Mouse (Mus musculus): ENCODE results near the gene Foxp1. TPM values are rescaled to one million over a fixed set of nuclear protein-coding genes. Genes with fewer than 3 reads are reported as not detected.
A peak's percentile ranks its signal among the peaks of the same experiment; 100 is the strongest.

Foxp1 gene
- total RNA-seq, 2 experiments from 2014 or later = 39.0 to 40.6 TPM

DNA sequence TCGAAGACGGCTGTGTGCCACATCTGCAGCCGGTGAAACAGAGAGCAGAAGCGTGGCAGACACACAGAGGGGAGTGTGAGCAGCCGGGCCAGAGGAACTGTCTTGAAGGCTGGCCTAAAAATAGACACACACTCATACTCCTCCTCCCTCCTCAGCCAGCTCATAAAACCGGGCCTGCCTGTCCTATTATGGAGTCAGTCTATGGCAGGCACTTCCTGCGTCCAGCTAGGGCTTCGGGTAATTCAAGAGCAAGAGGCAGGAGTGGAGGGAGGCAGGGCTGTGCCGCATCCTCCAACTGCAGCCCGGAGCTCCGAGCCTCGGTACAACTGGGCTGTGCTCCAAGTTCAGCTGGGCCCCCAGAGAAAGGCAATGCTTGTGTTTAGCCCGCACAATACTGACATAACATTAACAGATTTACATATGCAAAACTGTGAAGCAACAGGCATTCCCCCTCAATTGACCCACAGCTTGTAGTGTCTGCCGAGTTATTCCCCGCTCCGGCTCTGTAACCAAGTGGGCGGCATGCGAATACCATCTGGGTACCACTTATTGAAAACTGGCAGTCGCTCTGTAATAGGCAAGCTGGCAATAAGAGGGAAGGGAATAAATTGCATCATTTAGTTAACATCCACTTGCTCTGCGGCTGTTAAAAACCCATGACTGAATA is 37.2 kb downstream of the Foxp1 start:
- DNase-seq = peak; percentile 66 to 73

DNA sequence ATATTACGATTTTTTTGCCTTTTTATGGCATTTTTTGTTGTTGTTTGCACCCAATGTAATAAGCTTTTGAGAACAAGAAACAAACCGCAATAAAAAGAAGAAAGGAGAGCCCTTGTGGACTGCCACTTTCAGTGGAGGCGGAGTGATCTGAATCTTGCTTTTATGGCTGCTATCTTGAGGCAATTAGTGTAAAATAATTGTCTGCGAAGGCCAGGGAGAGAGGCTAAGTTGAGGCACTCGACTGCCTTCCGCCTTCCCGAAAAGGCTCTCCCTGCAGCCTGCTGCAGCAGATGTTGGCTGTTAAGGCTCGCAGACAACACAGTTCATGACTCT is 37.7 kb downstream of the Foxp1 start:
- no peak for DNase-seq

DNA sequence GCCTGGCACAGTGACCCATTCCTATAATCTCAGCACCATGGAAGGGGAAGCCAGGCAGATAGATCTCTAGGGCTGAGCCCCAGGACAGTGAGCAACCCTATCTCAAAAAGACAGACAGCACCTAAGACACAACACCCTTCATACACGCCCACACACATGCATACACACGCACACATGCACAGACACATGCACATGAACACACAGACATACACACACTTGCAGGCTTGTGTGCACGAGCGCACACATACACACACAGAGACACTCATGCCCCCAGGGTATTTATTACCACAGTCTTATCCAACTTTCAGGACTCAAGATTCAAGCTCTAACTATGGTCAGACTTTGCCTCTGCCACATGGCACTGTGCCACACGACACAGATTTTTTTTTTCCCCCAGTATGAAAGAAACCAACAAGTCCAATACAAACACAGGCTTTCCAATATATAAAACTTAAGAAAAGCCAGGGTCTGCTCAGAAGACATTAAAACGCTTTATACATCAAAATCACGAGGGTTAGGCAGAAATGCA is 38.3 kb downstream of the Foxp1 start:
- DNase-seq = no peak

DNA sequence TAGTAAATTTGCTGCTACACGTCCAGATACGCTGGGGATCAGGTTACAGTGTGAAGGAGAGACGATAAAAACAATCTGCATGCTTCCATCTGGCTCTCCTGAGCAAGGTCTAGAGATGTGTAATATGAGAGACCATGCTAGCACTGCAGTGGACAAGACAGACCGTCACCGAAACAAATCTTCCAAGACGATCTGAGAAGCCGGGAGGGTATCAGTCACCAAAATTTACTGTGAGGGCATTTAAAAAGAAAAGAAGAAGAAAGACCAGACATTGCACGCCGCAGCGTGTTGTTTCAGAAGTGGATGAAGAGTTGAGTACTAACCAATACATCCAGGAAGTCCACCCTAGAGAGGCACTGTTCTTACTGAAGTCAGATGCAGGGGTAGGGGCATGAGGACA is 39.0 kb downstream of the Foxp1 start:
- no peak for DNase-seq

DNA sequence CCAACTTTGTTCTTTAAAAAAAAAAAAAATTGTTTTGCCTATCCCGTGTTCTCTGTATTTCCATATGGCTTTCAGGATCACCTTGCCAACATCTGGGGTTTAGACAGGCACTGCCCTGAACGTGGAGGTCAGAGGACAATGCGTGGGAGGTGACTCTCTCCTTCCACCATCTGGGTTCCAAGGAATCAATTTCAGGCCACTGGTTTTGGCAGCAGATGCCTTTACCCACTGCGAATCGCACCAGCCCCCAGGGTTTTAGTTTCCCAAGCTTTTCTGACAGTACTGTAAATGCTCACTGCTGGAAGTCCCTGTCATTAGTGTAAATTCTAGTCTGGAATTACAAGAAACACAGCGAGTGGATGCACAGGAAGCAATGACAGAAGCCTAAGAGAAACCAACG is 41.0 kb downstream of the Foxp1 start:
- no peak for DNase-seq

DNA sequence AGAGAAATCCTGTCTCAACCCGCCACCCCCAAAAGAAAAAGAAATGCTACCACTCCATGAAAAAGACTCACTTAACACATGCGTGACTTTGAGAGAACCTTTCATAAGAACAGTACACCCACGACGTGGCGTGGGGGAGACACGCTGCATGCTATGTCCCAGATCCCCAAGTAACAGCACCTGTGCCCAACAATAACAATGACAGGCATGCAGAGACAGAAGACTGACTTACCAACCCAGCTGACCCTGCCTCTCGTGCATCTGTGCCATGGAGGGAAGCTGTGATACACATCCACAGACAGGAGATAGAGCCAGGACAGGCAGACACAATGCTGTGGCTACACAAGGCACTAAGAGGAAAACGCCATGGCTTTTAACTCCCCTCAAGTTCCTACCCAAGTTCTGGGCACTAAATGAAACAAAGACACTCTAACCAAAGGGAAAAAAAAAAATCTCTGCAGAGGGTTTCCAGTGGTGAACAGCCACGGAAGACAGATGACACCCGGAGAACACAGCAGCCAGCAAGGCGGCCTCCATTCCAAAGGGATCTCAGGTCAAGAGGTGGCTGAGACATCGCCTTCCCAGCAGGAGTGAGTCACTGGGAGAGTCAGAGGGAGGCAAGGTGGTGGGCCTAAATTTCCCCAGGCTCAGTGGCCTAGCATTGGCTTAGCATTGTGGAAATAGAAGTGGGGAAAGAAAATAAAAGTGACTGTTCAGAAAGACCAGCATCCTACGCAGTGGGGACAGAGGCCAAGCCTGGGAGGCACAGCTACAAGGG is 43.5 kb downstream of the Foxp1 start:
- peak in 1 of 2 experiments; percentile 46 for DNase-seq

DNA sequence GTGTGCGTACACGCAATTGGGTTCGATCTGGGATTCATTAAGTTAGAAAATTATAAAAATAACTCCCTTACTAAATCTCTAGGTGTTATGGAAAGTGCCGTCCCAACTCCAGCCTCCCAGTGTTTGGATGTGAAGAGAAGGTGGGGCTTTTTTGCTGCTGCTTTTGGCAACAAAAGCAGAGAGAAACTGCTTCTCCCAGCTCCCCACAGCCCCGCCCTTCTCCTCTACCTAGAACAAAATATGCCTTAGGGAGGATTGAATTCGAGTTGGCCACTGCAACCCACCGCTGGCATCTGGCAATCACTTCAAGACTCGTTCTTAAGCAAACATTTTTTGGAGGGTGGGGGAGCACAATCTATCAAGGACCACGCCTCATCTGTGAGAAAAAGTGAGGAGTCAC is 47.5 kb downstream of the Foxp1 start:
- DNase-seq = no peak

DNA sequence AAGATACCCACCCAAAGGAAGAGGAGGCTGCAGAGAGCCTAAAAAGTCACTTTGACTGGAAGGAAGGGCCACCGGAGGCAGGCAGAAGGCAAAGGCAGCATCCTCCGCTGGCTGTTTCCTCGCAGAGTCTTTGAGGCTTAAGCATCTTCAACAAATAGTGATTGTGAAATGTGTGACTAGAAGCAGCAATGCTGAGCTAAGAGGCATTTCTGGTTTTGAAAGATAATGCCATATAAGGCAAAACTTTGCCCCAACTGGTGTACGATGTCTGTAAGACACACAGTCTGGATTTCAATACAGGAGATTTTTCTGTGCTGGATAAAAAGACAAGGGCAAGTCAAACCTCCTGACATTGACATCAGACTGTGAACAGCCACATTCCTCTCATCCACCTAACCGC is 51.6 kb downstream of the Foxp1 start:
- no peak for DNase-seq

DNA sequence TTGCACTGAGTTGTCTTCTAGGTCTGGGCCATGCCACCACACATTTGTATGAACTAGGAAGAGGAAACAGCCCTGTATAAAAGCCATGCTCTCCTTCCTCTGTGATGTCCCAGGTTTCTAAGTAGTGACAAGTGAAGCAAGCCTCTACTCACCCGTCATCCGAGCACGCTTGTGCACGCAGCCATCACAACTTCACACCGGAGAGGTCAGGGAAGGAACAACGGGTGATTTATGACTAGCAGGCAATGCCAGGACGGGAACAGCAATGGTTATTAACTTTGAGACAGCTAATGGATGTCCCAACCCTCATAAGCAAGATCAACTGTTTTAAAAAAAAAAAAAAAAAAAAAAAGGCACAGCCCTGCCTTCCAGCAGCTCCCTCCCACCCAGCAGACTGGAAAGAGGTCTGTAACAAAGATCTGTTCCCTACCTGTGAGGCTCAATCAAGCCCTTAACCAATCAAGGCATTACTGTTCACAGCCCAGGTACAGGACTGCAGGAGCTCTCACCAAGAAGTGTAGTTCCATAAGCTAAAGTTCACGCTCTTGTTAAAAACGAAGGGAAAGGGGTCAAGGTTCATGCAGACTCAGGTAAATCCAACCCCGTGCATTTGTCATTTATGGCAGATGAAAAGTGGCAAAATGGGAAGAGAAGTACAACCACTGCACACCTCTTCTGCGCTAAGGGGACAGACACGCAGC is 53.2 kb downstream of the Foxp1 start:
- DNase-seq = no peak

DNA sequence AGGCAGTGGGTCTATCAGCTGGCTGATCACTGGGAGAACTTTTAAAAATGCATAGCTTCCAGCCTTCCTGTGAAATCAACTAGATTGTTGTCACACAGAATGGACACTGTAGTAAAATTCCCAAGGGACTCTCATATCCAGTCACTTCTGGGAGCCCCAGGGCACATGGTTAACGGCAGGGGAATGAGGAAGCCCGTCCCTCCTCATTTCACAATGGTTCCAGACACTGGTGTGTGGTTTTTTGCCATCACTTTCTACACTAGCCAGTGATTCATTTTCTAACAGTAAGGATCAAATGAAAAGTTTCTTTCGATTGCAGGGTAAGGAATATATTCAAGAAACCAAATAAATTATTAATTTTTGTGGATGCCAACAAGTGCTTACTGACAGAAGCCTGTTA is 54.7 kb downstream of the Foxp1 start:
- DNase-seq = no peak

DNA sequence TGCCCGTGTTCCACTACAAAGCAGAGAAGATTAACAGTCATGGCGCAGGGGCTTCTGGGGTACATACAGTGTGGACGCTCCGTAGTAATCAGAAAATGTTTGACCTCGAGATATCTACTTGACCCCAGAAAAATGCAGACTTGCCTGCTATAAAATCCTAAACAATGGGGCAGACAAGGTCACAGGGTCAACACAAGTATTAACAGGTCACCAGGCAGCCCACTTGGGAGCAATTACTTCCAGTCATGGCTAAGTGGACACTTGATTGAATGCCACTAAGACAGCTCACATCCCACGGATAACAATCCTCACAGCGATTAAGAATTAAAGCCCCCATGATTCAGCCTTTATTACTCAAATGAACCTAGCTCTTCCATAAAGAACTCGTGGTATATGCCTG is 55.4 kb downstream of the Foxp1 start:
- DNase-seq = no peak

DNA sequence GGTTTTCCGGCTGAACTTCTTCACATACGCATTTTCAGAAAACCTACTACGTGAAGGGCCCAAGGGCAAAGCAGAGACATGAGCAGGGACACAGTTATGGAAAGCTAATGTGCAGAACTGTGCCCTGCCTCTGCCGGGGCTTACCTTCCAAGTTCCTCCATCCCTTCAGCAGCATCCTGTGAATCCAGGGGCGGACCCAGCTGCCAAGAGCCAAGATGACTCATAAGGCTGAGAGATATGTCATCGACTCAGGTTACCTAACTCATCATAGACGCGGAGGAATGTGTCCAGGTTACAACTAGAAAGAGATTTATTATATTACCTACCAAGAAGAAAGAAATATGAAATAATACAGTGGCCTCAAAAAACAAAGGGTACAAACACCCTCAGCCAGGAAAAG is 56.2 kb downstream of the Foxp1 start:
- DNase-seq = peak; percentile 30 to 31

DNA sequence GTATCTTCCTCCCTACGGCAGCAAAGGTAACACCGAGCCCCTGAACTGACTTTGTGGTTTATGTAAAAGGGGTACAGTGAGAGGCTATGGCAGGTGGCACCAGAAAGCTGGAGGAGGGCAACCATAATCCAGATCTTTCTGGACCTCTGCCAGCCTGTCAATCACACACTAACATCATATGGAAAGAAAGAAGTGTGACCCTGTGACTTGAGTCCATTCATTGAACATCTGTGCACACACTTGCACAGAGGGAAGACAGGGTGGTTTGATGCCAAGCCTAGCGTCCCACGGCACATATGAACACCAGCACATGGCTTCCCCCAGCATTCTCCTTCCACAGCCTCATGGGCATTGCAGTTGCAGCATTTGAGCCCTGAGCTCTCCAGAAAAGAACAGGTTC is 58.1 kb downstream of the Foxp1 start:
- no peak for DNase-seq

DNA sequence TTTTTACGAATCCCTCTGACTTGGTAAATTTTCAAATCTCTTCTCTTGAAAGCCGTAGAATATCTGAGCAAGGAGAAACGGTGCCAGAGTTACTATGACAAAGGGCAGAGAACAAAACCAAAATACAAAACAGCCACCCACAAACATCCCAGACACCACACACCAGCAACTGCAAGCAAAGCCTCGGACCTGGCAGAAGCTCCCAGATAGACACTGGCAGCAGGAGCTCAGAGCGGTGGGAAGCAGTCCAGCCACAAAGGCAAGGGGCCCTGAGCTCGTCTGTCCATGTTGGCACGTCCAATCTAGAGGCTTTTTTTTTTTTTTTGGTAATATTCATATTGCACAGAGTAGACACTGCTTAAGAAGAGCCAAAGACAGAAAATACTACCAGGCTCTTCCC is 58.6 kb downstream of the Foxp1 start:
- DNase-seq = no peak

DNA sequence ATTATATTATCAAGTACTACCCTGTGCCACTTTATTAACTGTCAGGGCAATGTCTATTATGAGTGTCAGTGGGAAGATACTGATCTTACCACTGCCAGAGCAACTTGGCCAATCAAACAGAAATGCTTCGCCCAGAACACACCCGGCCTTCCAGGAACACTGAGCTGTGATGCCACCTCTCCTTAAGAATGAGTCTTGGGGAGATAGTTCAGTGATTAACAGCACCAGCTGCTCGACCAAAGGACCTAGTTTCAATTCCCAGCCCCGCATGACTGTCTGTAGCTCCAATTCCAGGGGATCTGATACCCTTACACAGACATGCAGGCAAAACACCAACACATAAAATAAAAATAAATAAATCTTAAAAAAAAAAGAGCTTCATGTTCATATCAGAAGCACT is 63.7 kb downstream of the Foxp1 start:
- DNase-seq = no peak

DNA sequence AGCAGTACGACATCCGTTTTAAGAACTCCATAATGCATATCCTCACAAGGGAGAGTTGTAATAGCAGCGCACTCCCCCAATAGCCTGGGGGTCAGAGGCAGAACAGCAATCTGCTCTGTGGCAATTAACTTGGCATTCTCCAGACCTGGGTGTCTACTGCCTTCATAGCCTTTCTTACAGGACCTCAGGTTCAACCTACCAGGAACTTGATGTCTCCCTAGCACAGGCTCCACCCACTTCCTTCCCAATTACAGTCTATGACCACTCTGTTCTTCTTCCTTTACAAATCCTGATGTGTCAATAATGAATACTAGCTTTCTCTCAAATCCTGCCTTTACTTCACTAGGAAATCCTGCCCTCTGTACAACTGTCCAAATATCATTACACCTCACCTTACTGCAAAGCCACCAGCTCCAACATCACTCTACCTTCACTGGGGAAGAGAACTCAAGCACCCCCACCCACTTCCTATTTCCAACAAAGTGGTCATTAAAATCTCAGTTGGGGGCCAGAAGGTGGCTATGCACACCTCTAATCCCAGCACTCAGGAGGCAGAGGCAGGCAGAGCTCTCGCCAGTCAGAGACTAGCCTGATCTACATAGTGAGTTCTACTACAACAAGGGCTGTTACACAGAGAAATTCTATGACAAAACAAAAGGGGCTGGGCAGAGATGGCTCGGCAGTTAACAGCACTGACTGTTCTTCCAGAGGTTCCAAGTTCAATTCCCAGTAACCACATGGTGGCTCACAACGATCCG is 68.6 kb downstream of the Foxp1 start:
- no peak for DNase-seq

DNA sequence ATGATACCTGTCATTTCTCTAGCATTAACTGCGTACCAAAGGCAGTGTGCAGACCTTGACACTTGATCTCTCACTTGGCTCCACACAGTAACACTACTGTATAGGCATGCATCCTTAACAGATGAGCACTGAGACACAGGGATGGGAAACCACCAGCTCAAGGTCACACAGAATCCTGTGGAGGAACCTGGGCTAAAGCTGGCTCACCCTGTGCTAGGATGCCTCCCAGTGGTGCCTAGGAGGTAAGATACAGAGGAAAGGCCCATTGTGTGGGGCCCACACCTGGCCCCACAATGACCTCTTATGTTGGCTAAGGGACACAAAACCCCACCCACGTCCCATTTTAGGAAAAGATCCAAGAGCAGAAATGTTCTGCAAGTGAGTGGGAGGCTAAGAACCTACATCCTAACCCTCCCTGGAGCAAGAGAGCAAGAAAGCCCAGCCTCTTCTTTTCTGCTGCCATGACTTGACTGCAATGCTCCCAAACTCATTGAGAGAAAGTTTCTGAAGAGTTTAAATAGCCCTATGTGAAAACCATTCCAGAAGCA is 69.8 kb downstream of the Foxp1 start:
- DNase-seq = peak in 1 of 2 experiments; percentile 28

DNA sequence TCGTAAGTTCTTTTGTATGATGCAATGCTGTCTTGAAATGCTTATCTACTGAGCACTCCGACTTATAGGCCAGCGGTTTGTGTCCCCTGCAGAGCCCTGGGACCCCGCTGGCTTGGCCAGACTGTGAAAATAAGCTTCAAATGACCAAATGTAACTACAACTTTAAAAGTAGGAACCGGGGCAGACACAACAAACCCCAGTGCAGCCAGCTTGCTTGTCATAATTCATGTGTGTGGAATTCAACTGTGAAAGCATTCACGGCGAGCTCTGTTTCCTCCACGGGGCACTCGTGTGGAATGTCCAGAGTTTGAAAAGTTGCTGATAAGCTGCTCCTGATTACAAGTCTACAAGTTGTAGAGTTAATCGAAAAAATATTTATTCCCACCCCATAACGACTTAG is 71.0 kb downstream of the Foxp1 start:
- no peak for DNase-seq

DNA sequence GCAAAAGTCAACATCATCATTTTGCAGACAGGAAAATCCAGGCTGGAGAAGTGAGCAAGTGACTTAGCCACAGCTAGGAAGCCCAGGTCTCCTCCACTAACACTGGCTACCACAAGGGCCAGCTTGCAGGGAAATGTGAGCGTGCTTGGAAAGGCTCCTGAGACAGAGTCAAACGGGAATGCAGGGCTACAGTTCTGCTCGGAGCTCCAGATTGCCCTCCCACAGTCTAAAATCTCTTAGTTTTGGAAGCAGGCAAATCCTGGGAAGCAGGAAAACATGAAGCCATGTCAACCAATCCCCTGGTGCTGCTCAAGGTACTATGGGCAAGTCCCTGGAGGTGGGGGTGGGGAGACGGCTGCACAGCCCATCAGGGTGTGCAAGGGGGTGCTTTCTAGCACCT is 75.1 kb downstream of the Foxp1 start:
- no peak for DNase-seq

DNA sequence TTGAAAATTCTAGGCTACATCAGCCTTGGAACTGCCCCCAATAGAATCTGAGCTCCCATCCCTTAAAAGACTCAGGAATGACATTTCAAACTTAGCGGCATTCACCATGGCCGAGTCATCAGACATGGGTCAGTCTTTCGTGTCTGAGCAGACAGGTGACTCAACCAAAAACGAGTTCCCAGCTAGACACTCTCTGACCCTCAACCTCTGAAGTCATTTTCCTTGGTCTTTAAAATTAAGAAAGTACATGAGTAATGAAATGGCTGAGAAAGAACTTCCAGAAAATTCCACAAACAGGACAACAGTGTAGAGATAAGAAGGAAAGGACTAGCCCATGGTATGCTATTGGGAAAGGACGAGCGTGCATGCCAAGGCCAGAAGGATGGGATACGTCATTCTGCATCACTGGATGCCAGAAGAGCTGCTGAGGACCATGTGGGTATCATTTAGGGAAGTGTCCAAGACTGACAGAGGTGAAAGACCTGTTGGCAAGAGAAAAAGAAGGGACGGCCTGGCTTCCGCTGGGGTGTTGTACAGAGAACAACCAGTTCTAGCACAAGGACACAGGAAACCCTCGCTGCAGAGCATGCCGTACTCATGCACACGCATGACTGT is 75.6 kb downstream of the Foxp1 start:
- peak; percentile 45 to 51 for DNase-seq

DNA sequence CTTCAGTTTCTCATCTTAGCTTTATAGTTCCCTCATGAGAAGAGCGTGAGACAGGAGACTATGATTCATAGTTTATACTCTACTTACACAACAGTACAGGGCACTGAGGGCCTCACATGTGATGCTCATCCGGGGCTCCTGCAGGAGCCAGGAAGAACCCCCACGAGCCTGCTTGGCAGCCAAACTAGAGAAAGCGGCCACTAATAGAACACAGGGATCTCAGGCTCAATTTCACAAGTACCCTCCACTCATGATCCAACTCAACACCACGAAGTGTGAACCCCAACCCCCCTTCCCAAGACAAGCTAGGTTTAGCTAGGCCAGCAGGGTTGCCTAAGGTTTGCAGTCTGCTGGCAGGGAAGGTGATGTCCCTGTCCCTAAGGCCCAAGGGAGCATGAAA is 79.1 kb downstream of the Foxp1 start:
- DNase-seq = no peak

DNA sequence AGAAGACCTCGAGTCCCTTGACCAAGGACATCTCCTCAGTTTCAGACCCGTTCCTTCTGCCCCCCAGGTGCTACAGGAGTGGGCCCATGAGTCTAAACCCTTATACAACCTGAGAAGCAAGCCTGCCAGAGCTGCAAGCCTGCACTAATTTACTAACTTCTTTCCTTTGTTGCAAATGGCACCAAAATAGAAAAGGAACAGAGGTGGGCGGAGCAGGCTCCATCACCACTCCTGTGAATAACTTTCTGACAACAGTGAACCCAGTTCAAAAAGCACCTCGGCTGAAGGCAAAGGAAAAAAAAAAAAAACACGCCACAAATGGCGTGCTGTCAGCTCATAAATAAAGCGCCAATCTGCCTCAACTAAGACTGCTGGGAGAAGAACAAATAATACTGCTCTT is 81.4 kb downstream of the Foxp1 start:
- no peak for DNase-seq

All from adrenal gland, postnatal 36 days (tissue).